Mouse (Mus musculus) testis, postnatal 10 days (tissue): Measurements from ENCODE around the gene B3gnt7.

Source experiments
- DNase-seq: peaks from one replicate; pipeline ENCODE4 v3.0.0; 2021; ENCODE audit warnings: low spot score

B3gnt7 gene

GRCm38 (mm10) chr1:86302532-86302931 is at the start of gene B3gnt7:
TSS of gene B3gnt7 (plus strand) at chr1:86302832.
- no peak for DNase-seq

- no peak for DNase-seq
Observed at GRCm38 (mm10) chr1:86253410-86253809, 49.2 kb upstream of the B3gnt7 start.

DNA sequence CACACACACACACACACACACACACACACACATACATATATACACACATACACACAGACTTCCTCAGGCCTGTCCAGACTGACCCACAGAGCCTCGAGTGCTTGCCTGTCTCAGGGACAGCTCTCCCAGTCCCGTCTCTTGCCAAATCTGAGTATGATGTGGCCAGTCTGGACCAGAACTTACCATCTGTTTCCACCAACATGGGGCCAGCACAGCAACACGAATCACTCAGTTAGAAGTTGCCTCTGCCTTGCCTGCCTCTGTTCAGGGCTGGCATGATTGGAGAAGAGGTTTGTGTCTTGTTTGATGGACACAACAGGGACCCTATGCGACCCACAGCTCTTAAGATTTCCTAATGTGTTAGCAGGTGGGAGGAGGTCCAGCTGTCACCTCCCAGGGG is 46.3 kb upstream of the B3gnt7 start:
- DNase-seq: no peak

GRCm38 (mm10) chr1:86257228-86257627 is 45.4 kb upstream of the B3gnt7 start:
- DNase-seq: no peak

GRCm38 (mm10) chr1:86258171-86258824 is 44.3 kb upstream of the B3gnt7 start:
- DNase-seq: no peak

DNA sequence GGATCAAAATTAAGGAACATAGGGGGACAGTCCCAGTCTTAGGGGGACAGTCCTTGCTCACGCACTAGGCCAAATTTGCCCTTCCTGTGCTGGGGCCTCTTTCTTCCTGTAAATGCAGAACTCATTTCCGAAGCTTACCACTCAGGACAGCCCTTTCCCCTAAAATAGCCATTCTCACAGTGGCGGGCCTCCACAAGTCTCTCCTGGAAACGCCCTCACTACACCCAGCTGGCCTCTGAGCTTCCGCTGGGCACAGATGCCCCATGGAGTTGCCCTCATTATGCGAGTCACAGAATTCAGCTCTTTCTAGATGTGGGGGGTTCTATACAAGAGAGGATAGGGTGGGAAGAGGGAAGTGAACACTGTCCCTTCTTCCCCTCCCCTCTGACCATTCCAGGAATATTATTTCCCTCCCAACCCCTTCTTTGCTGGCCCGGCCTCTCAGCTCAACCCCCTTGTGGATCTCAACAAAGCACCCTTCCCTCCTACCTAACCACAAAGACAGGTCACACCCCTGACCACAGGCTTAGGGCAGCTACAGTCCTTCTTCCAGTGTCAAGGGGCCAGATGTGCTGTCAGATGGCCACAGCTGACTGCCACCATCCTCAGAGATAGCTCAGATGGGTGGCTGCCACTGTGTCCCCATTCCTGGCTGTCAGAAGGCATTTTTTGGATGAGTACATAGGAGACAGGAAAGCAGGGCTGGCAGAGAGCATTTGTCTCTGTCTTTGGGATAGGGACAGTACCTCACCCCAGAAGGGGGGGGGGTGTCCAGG is 38.9 kb upstream of the B3gnt7 start:
- no peak for DNase-seq

DNA sequence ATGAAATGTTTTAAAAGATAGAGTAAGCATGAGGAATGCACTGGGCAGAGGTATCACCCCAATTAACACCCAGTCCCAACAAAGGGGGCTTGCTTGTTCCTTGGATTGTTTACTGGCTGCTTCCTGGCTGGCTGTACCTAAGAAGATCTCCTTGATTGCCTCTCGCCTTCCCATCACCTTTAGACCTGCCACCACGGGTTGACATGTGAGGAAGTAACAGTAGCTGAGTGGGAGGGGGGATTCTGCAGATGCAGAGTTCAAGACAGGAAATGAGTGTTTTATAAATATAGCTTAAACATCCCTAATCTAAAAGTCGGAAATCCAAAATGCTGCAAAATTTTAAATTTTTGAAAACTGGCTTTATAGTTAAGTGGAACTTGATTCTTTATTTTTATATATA is 37.6 kb upstream of the B3gnt7 start:
- DNase-seq: no peak

- DNase-seq: no peak
Observed at GRCm38 (mm10) chr1:86268492-86269189, 34.0 kb upstream of the B3gnt7 start.

- no peak for DNase-seq
Observed at GRCm38 (mm10) chr1:86269190-86269508, 33.5 kb upstream of the B3gnt7 start.

- DNase-seq: no peak
Observed at GRCm38 (mm10) chr1:86271707-86272106, 30.9 kb upstream of the B3gnt7 start.

DNA sequence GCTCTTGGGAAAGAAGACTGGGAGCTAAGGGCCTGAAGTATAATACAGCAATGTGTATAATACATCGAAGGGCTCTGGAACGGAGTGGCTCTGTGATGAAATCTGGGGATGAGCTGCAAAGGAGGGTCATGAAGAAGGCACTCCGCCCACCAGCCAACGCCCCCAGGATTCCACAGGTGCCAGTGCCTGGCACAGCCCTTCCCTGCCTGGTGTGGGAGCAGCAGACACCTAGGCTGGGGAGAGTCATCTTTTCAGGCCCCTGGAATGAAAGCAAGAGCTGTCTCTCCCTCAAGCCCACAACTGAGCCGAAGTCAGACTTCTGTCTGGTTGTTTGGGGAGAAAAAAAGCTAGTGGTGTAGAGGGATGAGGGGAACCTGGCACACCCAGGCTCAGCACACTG is 25.6 kb upstream of the B3gnt7 start:
- no peak for DNase-seq

DNA sequence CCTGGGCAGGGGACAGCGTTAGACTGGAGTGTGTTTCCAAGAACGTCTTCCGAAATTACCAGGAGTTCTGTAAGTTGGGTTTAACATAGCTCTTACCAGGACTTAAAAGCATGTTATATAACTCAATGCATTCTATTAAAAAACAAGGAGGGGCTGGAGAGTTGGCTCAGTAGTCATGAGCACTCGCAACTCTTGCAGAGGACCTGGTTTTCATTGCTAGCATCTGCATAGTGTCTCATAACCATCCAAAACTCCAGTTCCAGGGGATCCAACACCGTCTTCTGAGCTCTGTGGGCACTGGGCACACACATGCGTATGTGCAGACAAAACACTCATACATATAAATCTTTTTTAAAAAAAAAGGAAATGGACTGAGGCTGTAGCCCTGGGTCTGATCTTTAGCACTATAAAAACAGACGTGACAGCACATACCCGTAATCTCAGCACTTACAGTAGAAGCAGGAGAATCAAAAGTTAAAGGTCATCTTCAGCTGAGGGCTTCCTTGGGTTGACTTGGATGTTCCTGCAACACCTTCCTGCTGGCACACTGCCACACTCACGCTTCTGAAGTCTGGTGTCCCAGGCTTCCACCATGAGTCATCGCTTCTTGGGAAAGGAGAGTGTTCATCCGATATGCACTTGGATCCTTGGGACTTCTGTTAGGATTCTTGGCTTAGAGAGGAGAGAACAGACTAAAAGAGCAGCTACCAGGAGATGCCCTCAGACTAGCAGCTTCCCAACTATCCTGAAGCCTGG is 20.7 kb upstream of the B3gnt7 start:
- DNase-seq: no peak

- DNase-seq: no peak
Observed at GRCm38 (mm10) chr1:86284101-86284500, 18.5 kb upstream of the B3gnt7 start.

DNA sequence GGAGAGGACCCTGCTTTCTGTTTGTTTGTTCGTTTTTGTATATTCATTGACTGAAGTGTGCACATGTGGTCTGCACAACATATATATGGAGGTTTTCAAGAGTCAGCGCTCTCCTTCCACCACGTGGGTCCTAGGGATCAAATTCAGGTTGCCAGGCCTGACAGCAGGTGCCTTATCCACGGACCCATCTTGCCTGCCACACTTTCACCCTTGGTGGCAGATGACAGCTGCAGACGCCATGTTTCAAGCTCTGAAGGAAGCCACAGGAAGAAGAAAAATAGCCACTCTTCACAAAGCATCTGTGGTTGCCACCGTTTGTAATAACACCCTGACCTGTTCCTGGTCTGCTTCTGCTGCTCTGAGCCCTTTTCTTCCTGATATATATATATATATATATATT is 17.3 kb upstream of the B3gnt7 start:
- no peak for DNase-seq

- no peak for DNase-seq
Observed at GRCm38 (mm10) chr1:86287473-86287872, 15.2 kb upstream of the B3gnt7 start.

- DNase-seq: no peak
Observed at GRCm38 (mm10) chr1:86290452-86290851, 12.2 kb upstream of the B3gnt7 start.

GRCm38 (mm10) chr1:86293091-86293490 is 9.5 kb upstream of the B3gnt7 start:
- DNase-seq: no peak

DNA sequence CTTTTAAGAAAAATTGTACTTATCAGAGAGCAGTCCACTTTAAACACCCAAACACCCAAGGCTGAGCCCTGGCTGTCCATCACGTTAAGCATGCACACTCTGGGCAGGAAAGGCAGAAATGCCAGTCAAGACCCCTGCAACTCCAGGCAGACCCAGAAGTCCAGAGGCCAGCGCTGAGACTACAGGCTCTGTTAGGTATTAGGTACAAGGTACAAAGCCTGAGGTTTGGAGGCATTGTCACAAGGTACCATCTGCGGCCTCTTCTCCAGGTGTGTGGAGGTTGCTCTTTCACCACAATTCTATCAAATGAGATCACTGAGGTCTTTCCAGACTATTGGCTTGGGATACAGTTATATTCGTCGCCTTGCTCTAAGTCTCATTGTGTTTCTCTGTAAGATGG is 8.8 kb upstream of the B3gnt7 start:
- no peak for DNase-seq

DNA sequence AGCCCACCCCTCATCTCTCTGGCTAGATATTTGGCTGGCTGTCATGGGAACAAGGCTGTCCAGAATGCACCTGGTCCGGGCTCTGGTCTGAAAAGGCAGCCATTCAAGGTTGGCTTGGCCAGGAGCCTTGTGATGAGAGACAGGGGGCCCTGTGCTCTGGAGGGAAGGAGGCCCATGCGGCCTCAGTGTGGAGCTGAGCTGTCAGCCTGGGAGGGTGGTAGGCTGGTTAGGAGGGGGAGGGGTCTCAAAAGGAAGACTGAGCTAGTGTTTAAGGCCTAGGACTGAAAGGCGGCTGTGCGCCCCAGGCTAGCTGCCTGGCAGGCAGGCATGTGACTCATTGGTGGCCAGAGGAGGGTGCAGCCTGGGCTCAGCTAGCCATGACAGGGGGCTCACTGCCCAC is 8.2 kb upstream of the B3gnt7 start:
- no peak for DNase-seq

DNA sequence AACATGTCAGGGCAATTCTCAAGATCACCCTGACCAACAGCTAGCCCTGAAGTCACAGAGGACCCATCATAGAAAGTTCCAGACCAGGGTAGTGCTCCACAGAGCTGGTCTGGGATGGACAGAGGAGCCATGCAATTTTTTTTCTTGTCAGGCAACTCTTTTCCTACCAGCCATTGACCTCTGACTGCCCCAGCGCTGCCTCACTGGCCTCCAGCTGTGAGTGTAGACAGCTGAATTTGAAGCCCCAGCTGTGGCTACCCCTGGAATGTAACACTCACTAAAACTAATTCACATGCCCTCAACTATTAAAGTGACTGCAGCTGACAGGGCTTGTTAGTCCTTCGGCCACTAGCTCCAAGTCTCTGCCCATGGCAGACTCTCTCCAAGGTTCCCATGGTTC is 2.5 kb upstream of the B3gnt7 start:
- no peak for DNase-seq

- no peak for DNase-seq
Observed at GRCm38 (mm10) chr1:86300731-86301130, 1.9 kb upstream of the B3gnt7 start.

- no peak for DNase-seq
Observed at GRCm38 (mm10) chr1:86301221-86302091, 1.2 kb upstream of the B3gnt7 start.
